Mouse (Mus musculus) midbrain, embryonic 15.5 days (tissue): Measurements from ENCODE around the gene Hrh3. TPM values are rescaled to one million over a fixed set of nuclear protein-coding genes. Genes with fewer than 3 reads are reported as not detected.

Experiments used
- ATAC-seq: fragments of 200-750 bp; cut with Nextera tagmentation; replicated peaks from 2 replicates; pipeline ENCODE4 v1.8.0; 2017; ENCODE audit warnings: moderate TSS enrichment
- H3K27ac ChIP-seq: fragments of 300-500 bp; sonication (generic); 2 replicates; pipeline ENCODE4 v1.5.1; 2015; ENCODE audit warnings: mild to moderate bottlenecking, inconsistent platforms
- H3K27me3 ChIP-seq: fragments of 300-500 bp; sonication (generic); replicated peaks from 2 replicates; pipeline ENCODE4 v1.6.1; 2015; ENCODE audit warnings: inconsistent platforms
- H3K36me3 ChIP-seq: fragments of 300-500 bp; sonication (generic); replicated peaks from 2 replicates; pipeline ENCODE4 v1.6.1; 2015; ENCODE audit warnings: inconsistent platforms
- H3K4me1 ChIP-seq: fragments of 300-500 bp; sonication (generic); 2 replicates; pipeline ENCODE4 v1.6.1; 2015; ENCODE audit warnings: inconsistent platforms
- H3K4me2 ChIP-seq: fragments of 300-500 bp; sonication (generic); 2 replicates; pipeline ENCODE4 v1.6.1; 2015; ENCODE audit warnings: inconsistent platforms, mild to moderate bottlenecking, moderate library complexity
- H3K4me3 ChIP-seq: fragments of 300-500 bp; sonication (generic); 2 replicates; pipeline ENCODE4 v1.5.1; 2015; ENCODE audit warnings: mild to moderate bottlenecking, inconsistent platforms
- H3K9ac ChIP-seq: fragments of 300-500 bp; sonication (generic); 2 replicates; pipeline ENCODE4 v1.6.1; 2015; ENCODE audit warnings: mild to moderate bottlenecking, inconsistent platforms
- H3K9me3 ChIP-seq: fragments of 300-500 bp; sonication (generic); 2 replicates; pipeline ENCODE4 v1.6.1; 2016; ENCODE audit warnings: inconsistent platforms
- WGBS: fragments of 180-500 bp; shearing (Covaris S2); methylation state at CpG from one replicate; pipeline ENCODE4 v1.1.7; 2015; ENCODE audit warnings: mixed read lengths; 5-methylcytosine and 5-hydroxymethylcytosine counted together
- polyA plus RNA-seq: library from polyadenylated mRNA; unstranded; fragments of >200 nt; fragmentation: Nextera tagmentation; extraction: Ambion mirVana; gene quantifications from 2 replicates; pipeline ENCODE4 v1.2.1, GENCODE M21; 2015

The Hrh3 gene
- polyA plus RNA-seq, 1 experiment from 2014 or later, result 3.2 TPM

DNA sequence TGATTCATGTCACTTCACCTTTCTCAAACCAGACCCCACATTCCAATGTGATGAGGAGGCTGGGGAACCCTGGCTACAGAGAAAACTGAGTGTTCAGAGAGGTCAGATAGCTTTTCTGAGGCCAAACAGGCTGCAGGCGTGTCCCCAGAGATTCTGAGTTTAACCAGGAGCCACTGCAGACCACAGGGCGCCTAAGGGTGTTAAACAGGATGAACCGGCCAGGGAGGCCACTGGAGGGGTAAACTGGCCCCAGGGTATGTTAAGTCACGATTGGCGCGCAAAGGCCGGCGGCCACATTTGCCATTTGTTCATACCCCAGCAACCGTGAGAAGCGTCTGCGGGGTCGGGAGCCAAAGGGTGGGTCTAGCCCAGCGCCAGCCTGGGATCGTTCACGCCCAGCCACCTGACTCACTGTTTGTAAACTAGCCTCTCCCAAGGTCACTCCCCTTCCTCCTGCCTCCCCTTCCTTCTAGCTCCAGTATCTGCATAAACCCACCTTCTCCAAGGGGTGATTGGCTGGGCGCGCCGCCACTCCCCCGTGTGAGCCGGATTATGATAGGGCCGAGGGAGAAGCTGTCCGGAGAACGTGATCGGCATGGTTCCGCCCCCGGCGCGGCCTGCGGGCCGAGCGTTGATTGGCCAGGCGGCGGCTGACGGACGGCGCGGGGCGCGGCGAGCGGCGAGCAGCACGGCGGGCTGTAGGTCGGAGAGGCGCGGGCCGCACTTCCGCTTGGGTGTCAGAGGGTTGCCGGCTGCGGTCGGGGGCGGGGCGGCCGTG is 14.6 kb upstream of the Hrh3 start, which contains the start of gene Osbpl2:
Gene Osbpl2 (plus strand): TSS at position 646 of the 778 bp plus-strand sequence.
- peak within 1 kb of the TSS; percentile 81 for H3K27ac ChIP-seq
- WGBS, result under 1% methylated on average over 54 of the region's 55 CpGs
- H3K4me1 ChIP-seq, result peaks cover 54% of the 10 kb centered on the region
- no peaks in the 10 kb centered on the region for H3K9me3 ChIP-seq
- H3K36me3 ChIP-seq, result no peaks in the 10 kb centered on the region
- H3K9ac ChIP-seq, result peak within 1 kb of the TSS; percentile 88
- H3K4me3 ChIP-seq, result peak within 1 kb of the TSS; percentile 83
- peak within 1 kb of the TSS; percentile 86 for H3K4me2 ChIP-seq
- ATAC-seq, result peak; percentile 98
- no peaks in the 10 kb centered on the region for H3K27me3 ChIP-seq

DNA sequence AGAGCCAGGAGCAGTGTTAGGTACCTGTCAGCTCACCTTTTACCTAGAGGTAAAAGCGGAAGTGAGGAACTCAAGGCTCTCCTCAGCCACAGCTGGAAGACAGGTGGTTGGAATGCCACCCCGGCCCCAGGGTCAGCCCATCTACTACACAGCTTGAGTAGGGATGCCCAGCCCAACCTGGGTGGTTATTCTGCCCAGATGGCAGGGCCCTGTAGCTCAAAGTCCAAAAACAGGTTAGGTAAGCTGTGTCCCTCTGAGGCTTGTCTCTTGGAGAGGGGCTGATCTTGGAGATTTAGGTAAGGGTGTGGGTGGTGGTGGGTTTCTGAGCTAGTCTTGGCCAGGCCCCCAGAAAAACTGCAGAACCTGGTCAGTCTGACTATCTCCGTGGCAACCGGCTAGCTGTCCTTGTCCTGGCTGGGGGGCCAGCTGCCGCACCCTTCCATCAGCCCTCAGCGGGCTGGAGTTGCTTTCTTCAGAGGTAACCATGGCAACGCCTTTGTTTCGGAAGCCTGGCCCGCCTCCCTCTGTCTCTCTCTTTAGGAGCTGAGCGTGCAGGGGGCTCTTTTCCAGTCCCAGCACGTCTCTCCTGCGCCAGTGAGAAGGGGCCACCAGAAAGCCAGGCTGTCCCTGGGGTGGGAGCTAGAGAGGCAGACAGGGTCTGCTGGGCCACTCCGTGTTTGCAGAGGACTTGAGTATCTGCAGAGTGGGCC is 13.4 kb upstream of the Hrh3 start:
- Histone ChIP-seq H3K9me3 (no peaks in the 10 kb centered on the region), H3K27ac (peak overlapping the region; percentile 81), H3K4me3 (peak overlapping the region; percentile 83; the same call in 1 of the 2 replicates), H3K4me2 (peak overlapping the region; percentile 86), H3K4me1 (peaks cover 54% of the 10 kb centered on the region), H3K27me3 (no peaks in the 10 kb centered on the region), H3K36me3 (no peaks in the 10 kb centered on the region), H3K9ac (peak overlapping the region; percentile 27)
- WGBS, result 7% methylated on average over 13 of the region's 13 CpGs
- peak; percentile 31; the same call in 1 of the 2 replicates for ATAC-seq

DNA sequence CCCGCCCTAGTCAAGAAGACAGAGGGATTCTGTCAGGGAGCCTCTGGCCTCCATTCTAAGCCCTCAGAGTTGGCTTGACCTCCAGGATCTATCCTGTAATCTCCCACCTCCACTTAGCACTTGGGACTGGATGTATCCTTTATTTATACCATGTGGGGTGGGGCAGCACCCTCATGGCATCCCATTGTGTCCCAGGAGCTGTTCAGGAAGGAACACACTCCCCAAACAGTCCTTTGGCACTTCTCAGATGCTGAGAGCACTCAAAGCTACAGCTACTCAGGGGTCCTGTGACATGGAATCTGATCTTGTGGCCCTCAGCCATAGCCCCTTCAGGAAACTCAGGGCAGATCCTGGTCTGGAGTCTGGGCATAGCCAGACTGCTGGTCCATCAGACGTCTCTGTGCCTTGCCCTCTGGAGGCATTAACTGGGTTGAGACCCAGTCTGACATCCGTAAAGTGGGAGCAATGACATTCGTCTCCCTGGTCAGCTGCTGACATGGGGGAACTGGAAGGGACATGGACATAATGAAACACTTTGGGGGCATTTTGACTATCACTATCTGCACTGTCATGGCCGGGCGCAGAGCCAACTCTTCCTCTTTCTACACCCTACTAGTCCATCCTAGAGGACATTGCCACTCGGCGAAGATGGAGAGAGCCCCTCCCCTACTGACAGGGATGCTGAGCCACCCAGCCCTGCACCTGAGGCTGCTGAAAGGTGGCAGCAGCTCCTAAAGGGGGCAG is 12.6 kb upstream of the Hrh3 start:
- no peaks in the 10 kb centered on the region for H3K36me3 ChIP-seq
- H3K4me2 ChIP-seq, result peak overlapping the region; percentile 86; the same call in 1 of the 2 replicates
- H3K27ac ChIP-seq, result peak overlapping the region; percentile 81; the same call in 1 of the 2 replicates
- H3K4me3 ChIP-seq, result no peak overlapping the region
- no peaks in the 10 kb centered on the region for H3K27me3 ChIP-seq
- no peaks in the 10 kb centered on the region for H3K9me3 ChIP-seq
- H3K9ac ChIP-seq, result peak overlapping the region; percentile 27; the same call in 1 of the 2 replicates
- peaks cover 54% of the 10 kb centered on the region for H3K4me1 ChIP-seq
- 75% methylated on average over 8 of the region's 8 CpGs for WGBS
- no peak for ATAC-seq

DNA sequence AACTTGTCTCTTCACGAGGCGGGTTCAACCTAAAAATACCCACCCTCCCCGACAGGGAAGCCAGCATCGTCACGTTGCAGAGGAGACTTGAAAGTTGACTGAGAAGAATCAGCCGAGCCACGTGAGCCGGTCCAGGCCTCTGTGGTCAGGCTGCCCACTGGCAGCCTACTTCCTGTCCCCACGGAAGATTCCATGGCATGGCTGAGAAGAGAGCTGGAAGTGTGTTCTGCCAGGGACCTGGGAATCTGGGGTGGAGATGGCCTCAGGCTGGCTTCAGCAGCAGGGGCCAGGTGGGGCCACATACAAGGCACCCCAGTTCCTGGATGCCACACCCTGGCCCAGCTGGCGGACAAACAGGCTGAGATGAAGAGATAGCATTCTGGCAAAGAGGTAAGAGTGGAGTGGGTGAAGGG is 11.8 kb upstream of the Hrh3 start:
- H3K4me3 ChIP-seq, result no peak overlapping the region
- H3K27me3 ChIP-seq, result no peaks in the 10 kb centered on the region
- no peaks in the 10 kb centered on the region for H3K36me3 ChIP-seq
- no peak overlapping the region for H3K27ac ChIP-seq
- ATAC-seq, result no peak
- no peak overlapping the region for H3K4me2 ChIP-seq
- no peak overlapping the region for H3K9ac ChIP-seq
- H3K9me3 ChIP-seq, result no peaks in the 10 kb centered on the region
- H3K4me1 ChIP-seq, result peaks cover 54% of the 10 kb centered on the region
- WGBS, result 80% methylated on average over 10 of the region's 10 CpGs

DNA sequence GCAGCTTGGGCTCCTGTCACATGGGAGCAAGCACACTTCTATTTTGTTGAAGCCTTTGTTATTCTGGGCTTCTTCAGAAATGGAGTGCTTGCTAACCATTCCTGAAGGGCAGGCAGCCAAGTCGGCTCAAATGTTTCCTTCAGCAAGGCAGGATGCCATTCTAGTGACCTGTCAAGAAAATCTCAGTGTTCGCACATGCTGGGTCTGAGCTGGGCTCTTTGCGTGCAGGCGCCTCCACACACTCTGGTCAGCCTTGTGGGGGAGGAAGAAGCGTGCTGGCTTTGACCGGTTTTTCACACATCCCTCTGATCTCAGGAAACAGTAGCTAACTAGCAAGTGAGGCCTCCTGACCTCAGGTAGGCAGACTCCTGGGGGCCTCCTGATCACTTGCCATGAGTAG is 11.0 kb upstream of the Hrh3 start:
- Histone ChIP-seq H3K4me3 (no peak overlapping the region), H3K4me1 (peaks cover 46% of the 10 kb centered on the region), H3K27me3 (no peaks in the 10 kb centered on the region), H3K9me3 (no peaks in the 10 kb centered on the region), H3K4me2 (no peak overlapping the region), H3K9ac (no peak overlapping the region), H3K36me3 (no peaks in the 10 kb centered on the region), H3K27ac (no peak overlapping the region)
- 30% methylated on average over 6 of the region's 6 CpGs for WGBS
- ATAC-seq, result no peak

DNA sequence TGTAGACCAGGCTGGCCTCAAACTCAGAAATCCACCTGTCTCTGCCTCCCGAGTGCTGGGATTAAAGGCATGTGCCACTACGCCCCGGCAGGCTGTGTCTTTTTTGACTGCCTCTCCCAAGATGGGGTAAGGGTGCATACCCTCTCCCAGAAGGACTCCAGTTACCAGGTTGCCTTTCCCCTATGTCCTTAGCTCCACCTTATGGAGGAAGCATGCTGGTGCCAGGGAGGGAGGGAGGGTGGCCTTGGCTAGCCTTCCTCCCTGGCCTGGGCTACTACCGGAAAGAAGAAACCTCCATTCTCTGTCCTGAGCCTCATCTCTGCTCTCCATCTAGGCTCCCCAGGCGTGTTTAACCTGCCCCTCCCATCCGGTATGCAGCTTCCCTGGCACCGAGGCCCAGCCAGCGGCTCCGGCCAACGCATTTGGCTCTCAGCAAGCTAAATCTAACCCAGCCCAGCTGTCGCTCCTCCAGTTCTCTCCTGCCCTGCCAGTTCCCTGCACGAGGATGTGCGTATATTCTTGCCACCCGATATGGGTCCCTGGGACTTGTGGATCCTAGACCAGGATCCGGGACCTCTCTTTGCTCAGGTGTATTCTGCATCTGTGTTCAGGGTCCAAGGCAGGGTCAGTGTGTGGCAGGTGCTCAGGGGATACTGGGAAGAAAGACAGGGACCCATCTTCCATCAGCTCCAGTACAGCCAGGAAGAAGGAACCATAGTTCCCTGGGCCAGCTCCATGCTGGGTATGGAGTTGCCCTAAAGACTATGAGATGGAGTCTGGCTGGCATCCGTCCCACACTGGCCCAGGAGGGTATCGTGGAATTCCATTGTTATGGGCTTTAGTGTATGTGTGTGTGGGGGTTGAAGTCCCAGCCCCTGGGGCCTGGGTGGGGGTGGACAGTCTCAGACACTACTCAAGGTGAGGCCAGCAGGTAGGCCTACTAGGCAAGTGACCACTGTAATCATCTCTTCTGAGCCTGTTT is 9.9 kb upstream of the Hrh3 start:
- H3K36me3 ChIP-seq, result no peaks in the 10 kb centered on the region
- H3K4me2 ChIP-seq, result no peak overlapping the region
- no peak overlapping the region for H3K9ac ChIP-seq
- H3K27ac ChIP-seq, result peak overlapping the region; percentile 48; the same call in 1 of the 2 replicates
- 58% methylated on average over 17 of the region's 17 CpGs for WGBS
- peaks cover 39% of the 10 kb centered on the region for H3K4me1 ChIP-seq
- no peak for ATAC-seq
- no peaks in the 10 kb centered on the region for H3K27me3 ChIP-seq
- H3K4me3 ChIP-seq, result no peak overlapping the region
- no peaks in the 10 kb centered on the region for H3K9me3 ChIP-seq

DNA sequence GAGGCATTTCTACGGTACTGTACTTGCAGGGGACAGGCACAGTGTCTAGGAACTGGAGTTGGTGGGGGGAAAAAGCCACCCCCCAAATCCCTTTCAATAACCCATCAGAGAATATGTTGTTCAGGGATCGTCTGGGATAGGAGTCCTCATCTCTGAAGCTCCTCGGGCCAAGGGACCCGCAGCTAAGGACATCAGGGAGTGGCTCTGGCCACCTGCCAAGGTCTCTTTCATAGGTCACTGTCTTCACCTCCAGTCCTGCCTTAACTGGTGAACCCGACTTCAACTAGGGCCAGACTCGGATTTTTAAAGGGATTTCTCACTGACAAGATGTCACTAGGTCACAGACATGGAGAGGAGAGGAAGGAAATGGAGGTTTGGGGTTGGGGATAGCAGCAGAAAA is 4.0 kb upstream of the Hrh3 start:
- no peak overlapping the region for H3K4me3 ChIP-seq
- H3K4me2 ChIP-seq, result no peak overlapping the region
- no peak for ATAC-seq
- no peaks in the 10 kb centered on the region for H3K36me3 ChIP-seq
- H3K9me3 ChIP-seq, result no peaks in the 10 kb centered on the region
- H3K27ac ChIP-seq, result no peak overlapping the region
- peaks cover 16% of the 10 kb centered on the region for H3K27me3 ChIP-seq
- peaks cover 22% of the 10 kb centered on the region for H3K4me1 ChIP-seq
- 73% methylated on average over 6 of the region's 6 CpGs for WGBS
- no peak overlapping the region for H3K9ac ChIP-seq

DNA sequence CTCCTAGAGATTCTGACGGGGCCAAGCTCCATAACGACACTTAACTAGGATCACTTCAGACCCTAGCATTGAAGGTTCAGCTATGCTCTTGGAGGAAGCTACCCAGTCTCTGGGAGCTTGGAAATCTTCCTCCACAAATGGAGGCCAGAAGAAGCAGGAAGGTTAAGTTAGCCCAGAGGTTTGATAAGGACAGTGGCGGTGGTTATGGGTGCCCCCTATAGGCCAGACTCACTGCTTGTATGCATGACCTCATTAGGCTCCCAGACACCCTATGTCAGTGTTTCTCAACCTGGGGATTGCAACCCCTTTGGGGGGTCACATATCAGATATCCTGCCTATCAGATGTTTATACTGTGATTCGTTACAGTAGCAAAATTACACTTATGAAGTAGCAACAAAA is 2.8 kb upstream of the Hrh3 start:
- H3K4me2 ChIP-seq, result no peak overlapping the region
- H3K4me1 ChIP-seq, result peaks cover 31% of the 10 kb centered on the region
- ATAC-seq, result no peak
- 70% methylated on average over 4 of the region's 4 CpGs for WGBS
- H3K9me3 ChIP-seq, result no peaks in the 10 kb centered on the region
- H3K27me3 ChIP-seq, result peaks cover 23% of the 10 kb centered on the region
- no peak overlapping the region for H3K27ac ChIP-seq
- H3K9ac ChIP-seq, result no peak overlapping the region
- H3K36me3 ChIP-seq, result no peaks in the 10 kb centered on the region
- H3K4me3 ChIP-seq, result no peak overlapping the region

DNA sequence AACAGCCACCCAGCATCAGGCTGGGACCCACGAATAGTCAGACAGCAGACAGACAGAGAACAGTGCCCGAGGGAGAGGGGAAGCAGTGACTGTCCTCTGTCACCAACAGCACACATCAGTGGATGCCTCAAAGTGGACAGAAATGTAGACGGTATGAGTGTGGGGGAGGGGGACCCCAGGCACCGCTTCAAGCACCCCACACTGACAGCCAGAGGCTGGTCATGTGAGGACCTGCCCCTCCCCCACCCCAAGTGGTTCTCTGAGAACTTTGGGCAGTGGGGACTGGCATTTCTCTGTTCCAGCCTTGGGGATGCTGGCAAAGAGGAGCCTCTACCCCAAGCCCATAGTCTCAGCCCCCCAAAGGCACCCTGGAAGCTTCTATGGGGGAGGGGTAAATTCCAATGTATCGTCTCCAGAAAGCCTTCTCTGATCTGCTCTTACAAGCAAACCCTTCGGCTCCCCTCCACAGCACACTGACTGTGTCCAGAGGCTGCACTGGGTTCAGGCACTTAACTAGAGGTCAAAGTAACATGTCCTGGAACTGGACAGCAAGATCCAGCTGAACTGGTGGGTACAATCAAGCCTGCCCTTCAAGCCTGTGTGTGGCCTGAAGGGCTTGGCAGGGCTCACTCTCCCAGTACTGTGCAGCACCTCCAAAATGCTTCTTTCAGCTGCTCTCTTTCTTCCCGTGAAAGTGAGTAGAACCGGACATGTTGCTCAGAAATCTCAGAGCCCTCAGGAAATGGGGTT is 1.3 kb upstream of the Hrh3 start:
- Histone ChIP-seq H3K4me2 (peak overlapping the region; percentile 95; the same call in 1 of the 2 replicates), H3K9me3 (no peaks in the 10 kb centered on the region), H3K4me1 (peaks cover 31% of the 10 kb centered on the region), H3K27ac (no peak overlapping the region), H3K4me3 (no peak overlapping the region), H3K9ac (no peak overlapping the region), H3K36me3 (no peaks in the 10 kb centered on the region), H3K27me3 (peaks cover 31% of the 10 kb centered on the region)
- WGBS, result 28% methylated on average over 8 of the region's 8 CpGs
- ATAC-seq, result no peak

DNA sequence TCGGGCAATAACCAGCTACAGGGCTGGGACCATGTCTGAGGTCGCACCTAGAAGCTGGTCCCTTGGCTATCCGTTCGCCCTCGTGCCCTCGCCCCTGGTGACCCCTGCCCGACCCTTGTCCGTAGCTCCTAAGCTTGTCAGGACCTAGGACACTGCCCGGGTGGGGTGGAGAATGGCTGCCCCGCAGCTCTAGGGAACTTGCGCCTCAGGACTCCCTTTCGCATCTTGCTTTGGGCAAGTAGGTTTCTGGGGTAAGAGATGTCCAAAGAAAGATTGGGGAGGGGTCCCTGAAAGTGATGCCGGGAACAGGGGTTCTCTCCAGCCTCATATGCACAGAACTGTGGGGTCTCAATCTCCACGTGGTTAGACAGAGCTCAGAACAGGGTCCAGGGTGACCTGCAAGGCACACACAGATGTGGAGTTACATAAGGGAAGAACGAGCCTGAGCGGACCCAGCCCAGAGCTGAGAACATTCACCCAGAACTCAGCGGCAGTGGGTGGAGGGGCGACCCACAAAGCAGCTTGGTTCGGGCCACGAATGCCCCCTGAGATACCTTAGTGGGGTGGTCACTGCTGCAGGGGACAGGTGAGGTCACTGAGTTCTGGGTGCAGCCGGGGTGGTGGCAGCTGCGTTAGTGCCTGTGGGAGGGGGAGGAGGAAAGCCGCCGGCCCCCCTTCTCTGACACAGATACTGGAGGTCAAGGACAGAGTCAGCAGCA is 530 bp upstream of the Hrh3 start:
- peaks cover 37% of the 10 kb centered on the region for H3K27me3 ChIP-seq
- peak overlapping the region; percentile 58 for H3K4me3 ChIP-seq
- peaks cover 33% of the 10 kb centered on the region for H3K4me1 ChIP-seq
- peak overlapping the region; percentile 95 for H3K4me2 ChIP-seq
- H3K9me3 ChIP-seq, result no peaks in the 10 kb centered on the region
- H3K36me3 ChIP-seq, result no peaks in the 10 kb centered on the region
- H3K27ac ChIP-seq, result no peak overlapping the region
- ATAC-seq, result peak; percentile 37
- 9% methylated on average over 24 of the region's 24 CpGs for WGBS
- peak overlapping the region; percentile 26; the same call in 1 of the 2 replicates for H3K9ac ChIP-seq
